Mouse (Mus musculus): Measurements from ENCODE around the gene Gm45717. TPM values are rescaled to one million over a fixed set of nuclear protein-coding genes. Genes with fewer than 3 reads are reported as not detected.

The Gm45717 gene
- not detected for polyA plus RNA-seq (2014; fragmentation: Illumina TruSeq; extraction: RNeasy Lipid Tissue Mini Kit (QIAGEN cat#74804); ENCODE audit: insufficient read depth, low read depth, low replicate concordance)

DNA sequence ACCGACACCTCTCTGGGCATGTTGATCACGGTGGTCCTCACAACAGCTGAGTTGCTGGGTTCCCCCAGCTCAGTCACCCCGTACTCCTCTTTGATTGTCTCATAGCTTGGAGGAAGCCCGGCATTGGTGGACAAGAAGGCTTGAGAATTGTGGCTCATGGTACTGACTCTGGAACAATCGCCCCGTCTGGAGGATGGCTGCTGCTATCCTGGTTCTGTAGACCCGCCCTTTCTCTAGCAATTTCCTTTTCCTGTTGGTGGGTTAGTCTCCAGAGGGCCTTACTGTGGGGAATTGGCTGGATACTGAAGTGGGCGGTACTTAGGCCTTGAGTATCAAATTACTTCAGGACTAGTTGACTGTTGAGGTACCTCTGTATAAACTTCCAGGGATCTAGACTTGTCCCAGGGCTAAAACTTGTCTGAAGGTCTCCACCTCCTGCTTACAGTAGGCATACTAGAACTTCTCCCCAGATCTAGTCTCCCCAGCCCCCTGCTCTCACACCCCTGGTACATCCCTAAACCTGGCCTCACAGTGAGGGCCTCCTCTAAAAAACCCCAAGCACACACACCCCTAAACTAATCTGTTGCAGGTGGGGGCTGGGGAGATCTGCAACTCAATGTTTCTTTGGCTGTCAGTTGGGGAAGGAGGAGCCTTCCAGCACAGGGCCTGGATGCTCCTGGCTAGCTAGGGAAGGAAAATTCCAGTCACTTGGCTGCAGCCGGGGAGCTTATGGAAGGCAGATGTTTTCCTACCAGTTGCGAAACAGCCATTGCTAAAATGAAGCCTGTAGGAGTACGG lies at the start of gene Gm45717, which contains the start of gene Ifitm2:
Gene Gm45717, minus strand, starts transcription at position 180 of the 798 bp plus-strand sequence.
Gene Ifitm2, minus strand, starts transcription at position 230 of the 798 bp plus-strand sequence.

GRCm38 (mm10) chr7:140966921-140967320 lies 11.2 kb upstream of the Gm45717 start, which contains the start of gene Ifitm1:
Gene Ifitm1, plus strand, starts transcription at chr7:140967221.

GRCm38 (mm10) chr7:140949824-140950530 lies 5.8 kb downstream of the Gm45717 start, which contains the start of gene Ifitm5:
Gene Ifitm5, minus strand, starts transcription at chr7:140950291.

GRCm38 (mm10) chr7:140941222-140942051 lies 14.3 kb downstream of the Gm45717 start, which contains the start of gene Pgghg:
Gene Pgghg, plus strand, starts transcription at chr7:140941391.

DNA sequence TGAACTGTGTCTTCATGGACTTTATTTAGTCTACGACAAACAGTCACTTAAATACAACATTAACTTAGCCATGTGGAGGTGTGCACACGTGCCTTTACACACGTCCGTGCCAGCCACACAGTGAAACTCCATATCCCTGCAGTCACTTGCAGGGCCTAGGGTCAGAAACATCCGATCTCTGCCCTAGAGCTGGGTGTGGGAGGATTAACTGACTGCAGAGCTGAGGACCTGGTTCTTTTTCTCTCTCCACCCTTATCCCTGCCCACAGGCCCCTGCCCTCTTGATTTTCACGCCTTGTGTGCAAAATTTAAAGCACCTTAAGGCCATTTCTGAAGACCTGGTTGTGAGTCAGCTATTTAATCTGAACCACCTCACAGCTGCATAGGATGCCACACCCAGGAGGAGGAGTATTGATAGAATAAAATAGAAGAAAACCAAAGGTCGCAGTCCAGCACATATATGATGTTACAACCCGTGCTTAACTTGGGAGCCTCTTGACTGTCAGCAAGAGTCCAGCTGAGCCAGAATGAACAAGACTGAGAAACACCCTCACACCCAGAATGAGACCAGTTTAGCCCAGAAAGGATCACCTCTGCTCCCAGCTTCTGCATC lies 35.2 kb downstream of the Gm45717 start, which contains the start of gene Nlrp6:
Gene Nlrp6, plus strand, starts transcription at position 485 of the 612 bp plus-strand sequence.

DNA sequence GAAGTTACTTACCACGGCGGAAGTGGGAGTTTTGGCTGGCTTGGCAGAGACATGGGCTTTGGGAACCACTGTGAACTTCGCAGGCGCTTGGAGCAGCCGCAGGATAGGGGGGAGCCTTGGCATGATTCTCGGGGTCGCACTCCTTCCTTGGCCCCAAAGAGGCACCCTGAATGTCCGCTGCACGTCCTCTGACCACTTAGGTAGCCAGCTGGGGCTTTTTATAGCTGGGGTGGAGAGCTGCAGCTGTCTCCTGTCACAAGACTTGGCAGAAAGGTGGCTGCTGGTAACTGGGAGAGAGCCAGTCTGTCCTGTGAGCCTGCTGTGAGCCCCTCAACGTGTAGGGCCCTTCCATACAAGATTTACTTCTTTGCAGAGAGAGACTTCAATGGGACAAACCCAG lies 55.5 kb downstream of the Gm45717 start, which contains the start of gene Cox8b:
Gene Cox8b, minus strand, starts transcription at position 227 of the 400 bp plus-strand sequence.

Other genes starting within 250 kb of the Gm45717 start
- 65.6 TPM for gene Cyp2e1, start 192.2 kb downstream of the Gm45717 start, polyA plus RNA-seq (2014; fragmentation: Illumina TruSeq; extraction: RNeasy Lipid Tissue Mini Kit (QIAGEN cat#74804); ENCODE audit: insufficient read depth, low read depth, low replicate concordance)
- not detected for gene Syce1, start 168.1 kb downstream of the Gm45717 start, polyA plus RNA-seq (2014; fragmentation: Illumina TruSeq; extraction: RNeasy Lipid Tissue Mini Kit (QIAGEN cat#74804); ENCODE audit: insufficient read depth, low read depth, low replicate concordance)
- gene Zfp941, start 133.8 kb downstream of the Gm45717 start, polyA plus RNA-seq (2014; fragmentation: Illumina TruSeq; extraction: RNeasy Lipid Tissue Mini Kit (QIAGEN cat#74804); ENCODE audit: insufficient read depth, low read depth, low replicate concordance), result 0.07 TPM
- gene Urah, start 120.9 kb downstream of the Gm45717 start, polyA plus RNA-seq (2014; fragmentation: Illumina TruSeq; extraction: RNeasy Lipid Tissue Mini Kit (QIAGEN cat#74804); ENCODE audit: insufficient read depth, low read depth, low replicate concordance), result 18.9 TPM
- 83.0 TPM for gene Scgb1c1, start 110.4 kb downstream of the Gm45717 start, polyA plus RNA-seq (2014; fragmentation: Illumina TruSeq; extraction: RNeasy Lipid Tissue Mini Kit (QIAGEN cat#74804); ENCODE audit: insufficient read depth, low read depth, low replicate concordance)
- not detected for gene Odf3, start 108.1 kb downstream of the Gm45717 start, polyA plus RNA-seq (2014; fragmentation: Illumina TruSeq; extraction: RNeasy Lipid Tissue Mini Kit (QIAGEN cat#74804); ENCODE audit: insufficient read depth, low read depth, low replicate concordance)
- not detected for gene Gm45785, start 99.6 kb downstream of the Gm45717 start, polyA plus RNA-seq (2014; fragmentation: Illumina TruSeq; extraction: RNeasy Lipid Tissue Mini Kit (QIAGEN cat#74804); ENCODE audit: insufficient read depth, low read depth, low replicate concordance)
- gene Ric8a, start 99.0 kb downstream of the Gm45717 start, polyA plus RNA-seq (2014; fragmentation: Illumina TruSeq; extraction: RNeasy Lipid Tissue Mini Kit (QIAGEN cat#74804); ENCODE audit: insufficient read depth, low read depth, low replicate concordance), result 54.0 TPM
- gene Bet1l, start 98.4 kb downstream of the Gm45717 start, polyA plus RNA-seq (2014; fragmentation: Illumina TruSeq; extraction: RNeasy Lipid Tissue Mini Kit (QIAGEN cat#74804); ENCODE audit: insufficient read depth, low read depth, low replicate concordance), result 29.7 TPM
- 114 TPM for gene Psmd13, start 74.0 kb downstream of the Gm45717 start, polyA plus RNA-seq (2014; fragmentation: Illumina TruSeq; extraction: RNeasy Lipid Tissue Mini Kit (QIAGEN cat#74804); ENCODE audit: insufficient read depth, low read depth, low replicate concordance)
- gene Sirt3, start 73.6 kb downstream of the Gm45717 start, polyA plus RNA-seq (2014; fragmentation: Illumina TruSeq; extraction: RNeasy Lipid Tissue Mini Kit (QIAGEN cat#74804); ENCODE audit: insufficient read depth, low read depth, low replicate concordance), result 15.3 TPM
- gene Cox8b, start 55.5 kb downstream of the Gm45717 start, polyA plus RNA-seq (2014; fragmentation: Illumina TruSeq; extraction: RNeasy Lipid Tissue Mini Kit (QIAGEN cat#74804); ENCODE audit: insufficient read depth, low read depth, low replicate concordance), result 141 TPM
- gene Nlrp6, start 35.0 kb downstream of the Gm45717 start, polyA plus RNA-seq (2014; fragmentation: Illumina TruSeq; extraction: RNeasy Lipid Tissue Mini Kit (QIAGEN cat#74804); ENCODE audit: insufficient read depth, low read depth, low replicate concordance), result not detected
- 13.7 TPM for gene Pgghg, start 14.5 kb downstream of the Gm45717 start, polyA plus RNA-seq (2014; fragmentation: Illumina TruSeq; extraction: RNeasy Lipid Tissue Mini Kit (QIAGEN cat#74804); ENCODE audit: insufficient read depth, low read depth, low replicate concordance)
- 1.2 TPM for gene Ifitm5, start 5.6 kb downstream of the Gm45717 start, polyA plus RNA-seq (2014; fragmentation: Illumina TruSeq; extraction: RNeasy Lipid Tissue Mini Kit (QIAGEN cat#74804); ENCODE audit: insufficient read depth, low read depth, low replicate concordance)
- 663 TPM for gene Ifitm2, start 50 bp upstream of the Gm45717 start, polyA plus RNA-seq (2014; fragmentation: Illumina TruSeq; extraction: RNeasy Lipid Tissue Mini Kit (QIAGEN cat#74804); ENCODE audit: insufficient read depth, low read depth, low replicate concordance)
- gene Ifitm1, start 11.3 kb upstream of the Gm45717 start, polyA plus RNA-seq (2014; fragmentation: Illumina TruSeq; extraction: RNeasy Lipid Tissue Mini Kit (QIAGEN cat#74804); ENCODE audit: insufficient read depth, low read depth, low replicate concordance), result 139 TPM
- gene Ifitm3, start 54.8 kb upstream of the Gm45717 start, polyA plus RNA-seq (2014; fragmentation: Illumina TruSeq; extraction: RNeasy Lipid Tissue Mini Kit (QIAGEN cat#74804); ENCODE audit: insufficient read depth, low read depth, low replicate concordance), result 811 TPM
- gene Ifitm6, start 62.0 kb upstream of the Gm45717 start, polyA plus RNA-seq (2014; fragmentation: Illumina TruSeq; extraction: RNeasy Lipid Tissue Mini Kit (QIAGEN cat#74804); ENCODE audit: insufficient read depth, low read depth, low replicate concordance), result 21.7 TPM
- gene Gm17387, start 73.2 kb upstream of the Gm45717 start, polyA plus RNA-seq (2014; fragmentation: Illumina TruSeq; extraction: RNeasy Lipid Tissue Mini Kit (QIAGEN cat#74804); ENCODE audit: insufficient read depth, low read depth, low replicate concordance), result not detected
- not detected for gene B4galnt4, start 105.2 kb upstream of the Gm45717 start, polyA plus RNA-seq (2014; fragmentation: Illumina TruSeq; extraction: RNeasy Lipid Tissue Mini Kit (QIAGEN cat#74804); ENCODE audit: insufficient read depth, low read depth, low replicate concordance)
- 12.5 TPM for gene Pkp3, start 122.3 kb upstream of the Gm45717 start, polyA plus RNA-seq (2014; fragmentation: Illumina TruSeq; extraction: RNeasy Lipid Tissue Mini Kit (QIAGEN cat#74804); ENCODE audit: insufficient read depth, low read depth, low replicate concordance)
- 23.1 TPM for gene Sigirr, start 144.6 kb upstream of the Gm45717 start, polyA plus RNA-seq (2014; fragmentation: Illumina TruSeq; extraction: RNeasy Lipid Tissue Mini Kit (QIAGEN cat#74804); ENCODE audit: insufficient read depth, low read depth, low replicate concordance)
- gene Ano9, start 161.9 kb upstream of the Gm45717 start, polyA plus RNA-seq (2014; fragmentation: Illumina TruSeq; extraction: RNeasy Lipid Tissue Mini Kit (QIAGEN cat#74804); ENCODE audit: insufficient read depth, low read depth, low replicate concordance), result 1.0 TPM
- gene Ptdss2, start 166.4 kb upstream of the Gm45717 start, polyA plus RNA-seq (2014; fragmentation: Illumina TruSeq; extraction: RNeasy Lipid Tissue Mini Kit (QIAGEN cat#74804); ENCODE audit: insufficient read depth, low read depth, low replicate concordance), result 14.6 TPM
- gene Rnh1, start 216.9 kb upstream of the Gm45717 start, polyA plus RNA-seq (2014; fragmentation: Illumina TruSeq; extraction: RNeasy Lipid Tissue Mini Kit (QIAGEN cat#74804); ENCODE audit: insufficient read depth, low read depth, low replicate concordance), result 139 TPM
- gene Hras, start 238.1 kb upstream of the Gm45717 start, polyA plus RNA-seq (2014; fragmentation: Illumina TruSeq; extraction: RNeasy Lipid Tissue Mini Kit (QIAGEN cat#74804); ENCODE audit: insufficient read depth, low read depth, low replicate concordance), result 93.0 TPM
- 7.3 TPM for gene Lrrc56, start 238.2 kb upstream of the Gm45717 start, polyA plus RNA-seq (2014; fragmentation: Illumina TruSeq; extraction: RNeasy Lipid Tissue Mini Kit (QIAGEN cat#74804); ENCODE audit: insufficient read depth, low read depth, low replicate concordance)

Data from lung, adult 10 weeks (tissue).